Mouse (Mus musculus): ENCODE results near the gene Ybx2. TPM values are rescaled to one million over a fixed set of nuclear protein-coding genes. Genes with fewer than 3 reads are reported as not detected.
"Not testable (repeated sequence)": the region's sequence is repeated elsewhere in the genome, so short reads cannot be mapped to it uniquely, and the experiment has no call there.

Gene Ybx2
- total and polyA plus RNA-seq, 3 experiments, result 16.7 to 64.2 (median 22.6) TPM

GRCm38 (mm10) chr11:69948066-69948762, 12.6 kb downstream of the Ybx2 start, which contains the start of gene Slc2a4:
Slc2a4 (minus strand) TSS chr11:69948188.
- TF ChIP-seq EP300 (IDR thresholded peaks at IDR 0.05; ENCODE audit: insufficient read depth, low read depth, low read length) (peak; percentile 68), POLR2A (IDR thresholded peaks at IDR 0.05; ENCODE audit: insufficient read depth, low read depth, low read length) (peak; percentile 91), CTCF (IDR thresholded peaks at IDR 0.05) (no peak)
- Histone ChIP-seq H3K36me3 (ENCODE audit: control insufficient read depth, insufficient read depth, low read length) (peaks cover 4% of the 10 kb centered on the region; the same call in 1 of the 2 replicates), H3K27ac (peak within 1 kb of the TSS; percentile 97), H3K27me3 (ENCODE audit: control insufficient read depth, insufficient read depth, low read length) (no peaks in the 10 kb centered on the region), H3K9ac (ENCODE audit: low read depth, low read length) (peak within 1 kb of the TSS; percentile 75), H3K4me3 (peak within 1 kb of the TSS; percentile 48), H3K79me2 (replicated peaks; ENCODE audit: control insufficient read depth, insufficient read depth, low read length) (no peaks in the 10 kb centered on the region), H3K4me1 (ENCODE audit: control insufficient read depth, insufficient read depth, low read length) (no peaks in the 10 kb centered on the region; the same call in 1 of the 2 replicates)
- peak; percentile 92 for DNase-seq
- 1% methylated on average over 34 of the region's 34 CpGs for WGBS
- intact Hi-C loops (cut with DNase I), result no loop called here

GRCm38 (mm10) chr11:69948763-69949150, 13.2 kb downstream of the Ybx2 start:
- intact Hi-C loops (cut with DNase I), result loop anchor here (1.0 kb wide), 2 partner anchors 14 to 68 kb away; no protein-coding TSS in a partner anchor
- peak; percentile 88 to 89 for DNase-seq
- peak overlapping the region; percentile 13 for H3K9ac ChIP-seq (ENCODE audit: low read depth, low read length)

GRCm38 (mm10) chr11:69950807-69951459, 15.3 kb downstream of the Ybx2 start:
- no peak overlapping the region for H3K27ac ChIP-seq
- H3K79me2 ChIP-seq (replicated peaks; ENCODE audit: control insufficient read depth, insufficient read depth, low read length), result no peaks in the 10 kb centered on the region
- H3K27me3 ChIP-seq (ENCODE audit: control insufficient read depth, insufficient read depth, low read length), result no peaks in the 10 kb centered on the region
- H3K4me3 ChIP-seq, result no peak overlapping the region
- WGBS, result 41% methylated on average over 4 of the region's 4 CpGs
- H3K36me3 ChIP-seq (ENCODE audit: control insufficient read depth, insufficient read depth, low read length), result no peaks in the 10 kb centered on the region
- H3K4me1 ChIP-seq (ENCODE audit: control insufficient read depth, insufficient read depth, low read length), result no peaks in the 10 kb centered on the region; the same call in 1 of the 2 replicates
- DNase-seq, result no peak
- intact Hi-C loops (cut with DNase I), result no loop called here
- no peak overlapping the region for H3K9ac ChIP-seq (ENCODE audit: low read depth, low read length)
- peak; percentile 29 for TF ChIP-seq CTCF (IDR thresholded peaks at IDR 0.05)
- no peak for TF ChIP-seq POLR2A (IDR thresholded peaks at IDR 0.05; ENCODE audit: insufficient read depth, low read depth, low read length)

More at GRCm38 (mm10) chr11:69948763-69949150, 13.2 kb downstream of the Ybx2 start:
- Histone ChIP-seq H3K4me1 (ENCODE audit: control insufficient read depth, insufficient read depth, low read length) (no peaks in the 10 kb centered on the region; the same call in 1 of the 2 replicates), H3K27ac (peak overlapping the region; percentile 97), H3K27me3 (ENCODE audit: control insufficient read depth, insufficient read depth, low read length) (no peaks in the 10 kb centered on the region), H3K4me3 (peak overlapping the region; percentile 48), H3K79me2 (replicated peaks; ENCODE audit: control insufficient read depth, insufficient read depth, low read length) (no peaks in the 10 kb centered on the region), H3K36me3 (ENCODE audit: control insufficient read depth, insufficient read depth, low read length) (peaks cover 4% of the 10 kb centered on the region; the same call in 1 of the 2 replicates)
- TF ChIP-seq CTCF (IDR thresholded peaks at IDR 0.05) (peak; percentile 97; the same call in 1 of the 2 replicates), POLR2A (IDR thresholded peaks at IDR 0.05; ENCODE audit: insufficient read depth, low read depth, low read length) (no peak), EP300 (IDR thresholded peaks at IDR 0.05; ENCODE audit: insufficient read depth, low read depth, low read length) (peak; percentile 95)
- under 1% methylated on average over 14 of the region's 14 CpGs for WGBS

- H3K79me2 ChIP-seq (replicated peaks; ENCODE audit: control insufficient read depth, insufficient read depth, low read length), result no peaks in the 10 kb centered on the region
- no peak overlapping the region for H3K4me3 ChIP-seq
- no peak overlapping the region for H3K27ac ChIP-seq
- 28% methylated on average over 1 of the region's 1 CpGs for WGBS
- no peaks in the 10 kb centered on the region for H3K27me3 ChIP-seq (ENCODE audit: control insufficient read depth, insufficient read depth, low read length)
- peak; percentile 11; the same call in 1 of the 2 replicates for TF ChIP-seq CTCF (IDR thresholded peaks at IDR 0.05)
- no peak for TF ChIP-seq EP300 (IDR thresholded peaks at IDR 0.05; ENCODE audit: insufficient read depth, low read depth, low read length)
- H3K36me3 ChIP-seq (ENCODE audit: control insufficient read depth, insufficient read depth, low read length), result no peaks in the 10 kb centered on the region
- H3K4me1 ChIP-seq (ENCODE audit: control insufficient read depth, insufficient read depth, low read length), result no peaks in the 10 kb centered on the region; the same call in 1 of the 2 replicates
- H3K9ac ChIP-seq (ENCODE audit: low read depth, low read length), result no peak overlapping the region
- intact Hi-C loops (cut with DNase I), result no loop called here
- DNase-seq, result no peak
These were observed 16.7 kb downstream of the Ybx2 start for GRCm38 (mm10) chr11:69952274-69952673.

GRCm38 (mm10) chr11:69953267-69953915, 17.8 kb downstream of the Ybx2 start:
- H3K79me2 ChIP-seq (replicated peaks; ENCODE audit: control insufficient read depth, insufficient read depth, low read length), result no peaks in the 10 kb centered on the region
- no peak for DNase-seq
- no peaks in the 10 kb centered on the region for H3K27me3 ChIP-seq (ENCODE audit: control insufficient read depth, insufficient read depth, low read length)
- no peaks in the 10 kb centered on the region for H3K36me3 ChIP-seq (ENCODE audit: control insufficient read depth, insufficient read depth, low read length)
- 23% methylated on average over 11 of the region's 11 CpGs for WGBS
- no peak overlapping the region for H3K27ac ChIP-seq
- H3K9ac ChIP-seq (ENCODE audit: low read depth, low read length), result no peak overlapping the region
- intact Hi-C loops (cut with DNase I), result no loop called here
- H3K4me3 ChIP-seq, result no peak overlapping the region
- no peak for TF ChIP-seq EP300 (IDR thresholded peaks at IDR 0.05; ENCODE audit: insufficient read depth, low read depth, low read length)
- H3K4me1 ChIP-seq (ENCODE audit: control insufficient read depth, insufficient read depth, low read length), result no peaks in the 10 kb centered on the region; the same call in 1 of the 2 replicates

- intact Hi-C loops (cut with DNase I), result not testable (repeated sequence)
- 75% methylated on average over 4 of the region's 4 CpGs for WGBS
These were observed 20.0 kb downstream of the Ybx2 start for GRCm38 (mm10) chr11:69955618-69956017.

More at GRCm38 (mm10) chr11:69955618-69956017, 20.0 kb downstream of the Ybx2 start:
- not testable (repeated sequence) for DNase-seq; H3K4me3 ChIP-seq; H3K36me3 ChIP-seq (ENCODE audit: control insufficient read depth, insufficient read depth, low read length); H3K27me3 ChIP-seq (ENCODE audit: control insufficient read depth, insufficient read depth, low read length); H3K79me2 ChIP-seq (replicated peaks; ENCODE audit: control insufficient read depth, insufficient read depth, low read length); H3K4me1 ChIP-seq (ENCODE audit: control insufficient read depth, insufficient read depth, low read length); H3K9ac ChIP-seq (ENCODE audit: low read depth, low read length); H3K27ac ChIP-seq

Measured in heart, adult 2 months (tissue).